In genomic region chr16:60264719-60265508, GRCm38 (mm10) we compare ENCODE assay signal across 23 mouse cellular contexts.
DNase-seq lines count a peak whose midpoint lies in the region; ATAC-seq and TF ChIP-seq lines count a peak whose summit lies in the region.
"Had no signal": no experiment of that assay in that cellular context is flagged by ENCODE, and none has a peak within 500 bp of the region (broad histone marks: within the 10 kb centered on the region; RNA-seq: fewer than 3 reads in every experiment).

No protein-coding gene starts in this region.

- 33% methylated on average over 6 of the region's 6 CpGs for WGBS in liver, embryonic 13.5 days (ENCODE audit: insufficient replicate concordance)
- 24% methylated on average over 6 of the region's 6 CpGs for WGBS in liver, embryonic 16.5 days (ENCODE audit: insufficient replicate concordance)

- H3K9me3 ChIP-seq in G1E (replicated peaks), result no peaks in the 10 kb centered on the region
- H3K9me3 ChIP-seq in liver, embryonic 13.5 days (replicated peaks), result no peaks in the 10 kb centered on the region
- H3K9me3 ChIP-seq in liver, embryonic 16.5 days (replicated peaks; ENCODE audit: control insufficient read depth, low read length), result no peaks in the 10 kb centered on the region
- H3K9me3 ChIP-seq: forebrain, embryonic 10.5 days; forebrain, embryonic 13.5 days; hindbrain, embryonic 12.5 days; hindbrain, embryonic 15.5 days had no signal

- no peaks in the 10 kb centered on the region for H3K27me3 ChIP-seq in G1E (ENCODE audit: insufficient read depth, low read length)
- no peaks in the 10 kb centered on the region for H3K27me3 ChIP-seq in liver, embryonic 13.5 days
- H3K27me3 ChIP-seq in liver, embryonic 16.5 days (ENCODE audit: control insufficient read depth, insufficient read depth, low read depth, low read length), result no peaks in the 10 kb centered on the region
- H3K27me3 ChIP-seq: CH12.LX; forebrain, embryonic 13.5 days; hindbrain, embryonic 12.5 days; hindbrain, embryonic 15.5 days had no signal

- DNase-seq in G1E (ENCODE audit: low spot score) (peak; percentile 5), liver (peak; percentile 30)
- DNase-seq in liver, embryonic 13.5 days, result peak; percentile 23
- DNase-seq in frontal cortex, postnatal 25 days (ENCODE audit: low spot score in 2 of 2), result no peak
- no peak for DNase-seq in kidney, adult 9 months
- DNase-seq in cerebellum, adult 18-20 months, result no peak
- DNase-seq: adrenal gland, adult 8-10 months; adrenal gland, postnatal 25 days; B cell, adult 2 months; cerebellum, adult 11-12 months; cerebellum, adult 9-10 months; cerebellum, postnatal 14 days; gastrocnemius, postnatal 25 days; heart, adult 2 months had no signal

- no peak overlapping the region for H3K9ac ChIP-seq in liver, embryonic 13.5 days
- no peak overlapping the region for H3K9ac ChIP-seq in liver, embryonic 16.5 days (ENCODE audit: low read depth, low read length)
- H3K9ac ChIP-seq: forebrain, embryonic 13.5 days; hindbrain, embryonic 12.5 days; hindbrain, embryonic 15.5 days had no signal

- H3K4me2 ChIP-seq in liver, embryonic 13.5 days, result no peak overlapping the region
- no peak overlapping the region for H3K4me2 ChIP-seq in liver, embryonic 16.5 days (ENCODE audit: low read depth, low read length)
- H3K4me2 ChIP-seq: forebrain, embryonic 13.5 days; heart, embryonic 11.5 days; hindbrain, embryonic 12.5 days; hindbrain, embryonic 15.5 days had no signal

- H3K36me3 ChIP-seq in G1E (replicated peaks), result no peaks in the 10 kb centered on the region
- H3K36me3 ChIP-seq in liver, embryonic 13.5 days, result no peaks in the 10 kb centered on the region
- no peaks in the 10 kb centered on the region for H3K36me3 ChIP-seq in liver, embryonic 16.5 days (ENCODE audit: control insufficient read depth, insufficient read depth)
- H3K36me3 ChIP-seq: forebrain, embryonic 10.5 days; hindbrain, embryonic 12.5 days; hindbrain, embryonic 15.5 days had no signal

- no peak overlapping the region for H3K27ac ChIP-seq in liver, embryonic 13.5 days
- H3K27ac ChIP-seq in liver, embryonic 16.5 days (ENCODE audit: low read length), result no peak overlapping the region
- H3K27ac ChIP-seq: forebrain, embryonic 10.5 days; forebrain, embryonic 13.5 days; heart, adult 2 months; hindbrain, embryonic 12.5 days; hindbrain, embryonic 15.5 days had no signal

- TF ChIP-seq CTCF in G1E (IDR thresholded peaks at IDR 0.05; ENCODE audit: low read depth, low read length), result no peak

- H3K4me1 ChIP-seq in G1E (ENCODE audit: insufficient read depth, low read depth, low read length), result peaks cover 24% of the 10 kb centered on the region
- H3K4me1 ChIP-seq in liver, embryonic 13.5 days (replicated peaks), result no peaks in the 10 kb centered on the region
- no peaks in the 10 kb centered on the region for H3K4me1 ChIP-seq in liver, embryonic 16.5 days (ENCODE audit: control insufficient read depth, low read depth, low read length)
- H3K4me1 ChIP-seq: forebrain, embryonic 13.5 days; hindbrain, embryonic 15.5 days had no signal

- peak; percentile 79 for ATAC-seq in G1E (ENCODE audit: extremely low read depth, insufficient number of reproducible peaks, low FRiP score, poor library complexity, severe bottlenecking)
- peak; percentile 94 for ATAC-seq in liver, embryonic 13.5 days (ENCODE audit: low read depth)
- peak; percentile 88 for ATAC-seq in liver, embryonic 16.5 days (ENCODE audit: low read depth)
- ATAC-seq: activated CD4-positive, CD25-positive, alpha-beta regulatory T cell, adult 4 months; forebrain, embryonic 13.5 days; forebrain, embryonic 16.5 days had no signal

- H3K4me3 ChIP-seq in G1E (ENCODE audit: low read depth, low read length), result no peak overlapping the region
- no peak overlapping the region for H3K4me3 ChIP-seq in liver, embryonic 13.5 days (replicated peaks)
- no peak overlapping the region for H3K4me3 ChIP-seq in liver, embryonic 16.5 days (ENCODE audit: low read depth, low read length)
- H3K4me3 ChIP-seq: forebrain, embryonic 10.5 days; forebrain, embryonic 13.5 days; heart, adult 2 months; hindbrain, embryonic 12.5 days; hindbrain, embryonic 15.5 days had no signal

Comparison
In these comparisons a context has a peak if more than half of its experiments do, and no peak if none do; other contexts are left out.
1. DNase-seq: peak in G1E (single experiment), liver (single experiment) and liver, embryonic 13.5 days (single experiment); none in frontal cortex, postnatal 25 days (0 of 2), kidney, adult 9 months (single experiment) and cerebellum, adult 18-20 months (0 of 2).
2. Peak in every context shown above with its lines, with median percentiles within 50 percentile points of each other: ATAC-seq.